Mouse (Mus musculus) yolk sac, embryonic 10.5 days (tissue): ENCODE measurements around the gene Col23a1.
"Not testable (repeated sequence)": the region's sequence is repeated elsewhere in the genome, so short reads cannot be mapped to it uniquely, and the experiment has no call there.

ENCODE experiments used
- DNase-seq: peaks from one replicate; pipeline ENCODE4 v3.0.0-alpha.2; 2017; ENCODE audit warnings: low spot score

Gene Col23a1

GRCm38 (mm10) chr11:51590002-51590401 is 300.3 kb downstream of the Col23a1 start:
- DNase-seq = no peak

- DNase-seq = no peak
These were observed 301.4 kb downstream of the Col23a1 start for GRCm38 (mm10) chr11:51591168-51591567.

DNA sequence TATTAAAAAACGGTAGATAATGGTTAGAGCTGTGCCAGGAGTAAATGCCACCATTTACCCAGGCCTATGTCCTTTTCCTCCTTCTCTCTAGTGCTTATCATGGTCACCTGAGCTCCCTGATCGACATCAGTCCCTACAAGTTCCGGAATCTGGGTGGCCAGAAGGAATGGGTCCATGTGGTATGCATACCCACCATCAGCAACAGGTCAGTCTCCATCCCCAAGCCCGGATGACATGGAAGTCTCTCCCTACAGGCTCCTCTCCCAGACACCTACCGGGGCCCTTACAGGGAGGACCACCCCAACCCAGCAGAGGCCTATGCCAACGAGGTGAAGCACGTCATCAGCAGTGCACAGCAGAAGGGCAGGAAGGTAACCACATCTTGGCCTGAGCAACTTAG is 302.2 kb downstream of the Col23a1 start:
- DNase-seq = no peak

DNA sequence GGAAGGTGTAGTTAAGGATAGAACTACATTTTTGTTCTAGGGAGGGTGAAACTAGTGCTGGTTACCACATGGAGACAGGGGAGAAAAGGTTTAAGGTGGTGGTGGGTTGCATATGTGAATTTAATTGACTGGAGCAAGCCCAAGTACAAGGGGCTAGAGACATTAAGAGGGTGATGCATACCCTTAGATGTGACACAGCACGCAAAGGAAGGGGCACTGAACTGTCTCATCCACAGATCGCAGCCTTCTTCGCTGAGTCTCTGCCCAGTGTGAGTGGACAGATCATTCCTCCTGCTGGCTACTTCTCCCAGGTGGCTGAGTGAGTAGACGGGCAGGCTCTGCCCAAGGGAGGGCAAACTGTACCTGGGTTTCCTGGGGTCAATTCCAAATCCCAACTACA is 303.6 kb downstream of the Col23a1 start:
- DNase-seq = no peak

- no peak for DNase-seq
These were observed 304.1 kb downstream of the Col23a1 start for GRCm38 (mm10) chr11:51593849-51594248.

GRCm38 (mm10) chr11:51594715-51595350 is 305.1 kb downstream of the Col23a1 start:
- DNase-seq = no peak

DNA sequence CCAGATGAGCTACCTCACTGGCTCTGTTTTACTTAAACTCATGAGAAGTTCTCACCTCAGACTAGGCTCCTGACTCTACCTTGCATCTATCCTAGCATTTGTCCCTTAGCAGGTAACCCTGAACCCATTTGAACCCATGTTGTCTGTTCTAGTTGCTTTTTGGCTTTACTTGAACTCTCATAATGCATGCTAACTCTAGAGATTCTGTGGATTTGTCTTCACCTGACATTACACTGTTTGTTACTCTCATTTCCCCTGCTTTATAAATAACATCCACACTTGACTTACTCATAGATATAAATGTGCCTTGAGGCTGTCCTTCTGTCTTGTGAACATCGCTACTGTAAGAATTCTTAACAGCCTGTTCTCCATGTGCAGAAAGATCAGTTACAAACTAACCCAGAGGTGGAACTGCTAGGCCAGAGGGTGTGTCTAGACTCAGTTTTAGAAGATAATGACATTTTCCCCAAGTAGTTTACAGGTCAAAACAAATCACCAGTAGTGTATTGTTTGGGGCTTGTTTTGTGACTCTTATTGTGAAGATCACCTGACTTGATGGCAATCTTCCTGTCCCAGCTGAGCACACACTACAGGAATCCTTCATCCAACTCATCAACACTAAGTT is 305.9 kb downstream of the Col23a1 start:
- no peak for DNase-seq

DNA sequence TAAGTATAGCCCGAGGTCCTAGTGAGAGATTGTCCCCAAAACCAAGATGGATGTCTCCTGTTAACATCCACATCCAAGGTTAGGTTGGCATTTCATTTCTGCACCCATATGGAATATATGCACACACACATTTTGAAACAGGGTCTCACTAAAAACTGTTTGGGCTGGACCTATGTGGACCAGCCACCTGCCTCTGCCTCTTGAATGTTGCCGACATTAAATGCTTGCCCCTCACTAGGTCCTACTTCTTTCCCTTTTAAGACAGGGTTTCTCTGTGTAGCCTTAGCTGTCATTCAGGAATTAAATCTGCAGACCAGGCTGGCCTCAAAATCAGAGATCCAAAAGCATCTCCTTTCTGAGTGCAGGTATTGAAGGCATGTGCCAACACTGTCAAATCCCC is 307.8 kb downstream of the Col23a1 start:
- no peak for DNase-seq

DNA sequence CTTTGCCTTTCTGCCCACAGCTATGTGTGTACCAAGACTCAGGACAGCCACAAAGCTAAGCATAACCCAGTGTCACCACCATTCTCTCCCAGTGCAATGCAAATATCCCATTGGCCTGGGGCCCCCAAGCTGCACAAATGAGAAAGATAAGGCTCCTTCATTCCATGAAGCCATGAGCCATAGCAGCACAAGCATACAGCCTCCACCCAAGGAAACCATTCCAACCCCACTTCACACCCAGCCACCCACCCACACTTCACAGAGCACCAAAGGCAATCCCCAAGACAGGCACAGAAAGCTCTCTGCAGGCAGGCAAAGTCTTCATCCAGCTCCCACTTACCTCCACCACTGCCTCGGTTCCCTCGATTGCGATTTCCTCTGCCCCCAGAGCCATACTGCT is 312.5 kb downstream of the Col23a1 start:
- no peak for DNase-seq

DNA sequence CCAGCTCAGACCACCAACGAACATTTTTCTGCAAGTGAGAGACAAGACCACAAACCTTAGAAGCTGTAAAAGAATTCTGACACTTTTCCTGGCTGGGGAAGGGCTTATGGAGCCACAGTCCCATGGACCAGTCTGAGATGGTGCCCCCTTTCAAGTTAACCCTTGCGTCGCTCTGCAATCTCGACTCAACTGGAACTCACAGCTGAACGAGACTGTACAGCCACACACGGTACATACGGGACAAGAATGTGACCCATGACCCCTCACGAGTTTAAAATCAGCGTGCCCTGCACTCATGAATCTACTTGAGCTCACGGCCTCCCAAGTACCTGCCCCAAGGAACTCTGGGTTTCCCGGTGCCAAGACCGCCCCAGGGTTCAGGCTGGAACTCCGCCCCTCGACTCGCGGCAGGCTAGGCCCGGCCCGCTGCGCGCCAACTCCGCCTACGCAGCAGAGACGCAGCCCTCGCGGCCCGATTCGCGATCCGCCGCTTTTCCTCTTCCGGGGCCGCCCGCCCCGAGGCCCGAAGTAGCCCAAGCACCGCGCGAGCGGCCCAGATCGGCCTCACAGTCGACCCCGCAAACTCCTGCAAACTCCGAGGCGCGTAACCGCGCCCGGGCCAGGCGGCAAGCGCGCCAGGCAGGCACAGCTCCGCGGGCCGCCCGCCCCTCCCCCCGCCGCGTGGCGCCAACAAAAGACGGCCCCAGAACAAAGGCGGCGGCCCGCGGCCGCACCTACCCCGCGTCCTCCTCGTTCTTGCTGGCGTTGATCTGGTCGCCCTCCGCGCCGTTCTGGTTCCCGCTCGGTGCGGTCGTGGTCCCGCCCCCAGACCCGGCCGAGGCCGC is 316.1 kb downstream of the Col23a1 start:
- peak; percentile 84 for DNase-seq

GRCm38 (mm10) chr11:51606447-51607095 is 316.9 kb downstream of the Col23a1 start, which contains the start of gene Hnrnpab:
Hnrnpab (minus strand) TSS chr11:51606847.
- DNase-seq = peak; percentile 97

GRCm38 (mm10) chr11:51607096-51607738 is 317.5 kb downstream of the Col23a1 start:
- DNase-seq = no peak

- no peak for DNase-seq
These were observed 319.7 kb downstream of the Col23a1 start for GRCm38 (mm10) chr11:51609266-51609909.

- DNase-seq = not testable (repeated sequence)
These were observed 320.2 kb downstream of the Col23a1 start for GRCm38 (mm10) chr11:51609940-51610339.

- no peak for DNase-seq
These were observed 324.5 kb downstream of the Col23a1 start for GRCm38 (mm10) chr11:51614256-51614655.

DNA sequence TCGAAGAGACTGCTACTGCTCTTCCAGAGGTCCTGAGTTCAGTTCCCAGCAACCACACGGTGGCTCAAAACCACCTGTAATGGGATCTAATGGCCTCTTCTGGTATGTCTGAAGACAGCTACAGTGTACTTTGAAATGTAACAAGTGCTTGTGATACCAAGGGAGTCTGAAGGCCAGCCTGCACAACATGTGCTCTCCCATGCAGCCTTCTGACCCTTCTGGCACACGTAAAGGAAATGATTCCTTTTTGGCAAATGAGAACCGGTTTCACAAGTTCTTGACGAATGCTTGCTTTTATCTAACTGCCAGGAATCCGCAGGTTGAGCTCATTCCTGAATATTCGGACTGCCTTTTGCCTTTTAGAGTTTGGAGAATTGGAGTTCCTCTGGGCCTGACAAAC is 325.4 kb downstream of the Col23a1 start:
- no peak for DNase-seq

GRCm38 (mm10) chr11:51615601-51616000 is 325.9 kb downstream of the Col23a1 start:
- DNase-seq = peak; percentile 88

DNA sequence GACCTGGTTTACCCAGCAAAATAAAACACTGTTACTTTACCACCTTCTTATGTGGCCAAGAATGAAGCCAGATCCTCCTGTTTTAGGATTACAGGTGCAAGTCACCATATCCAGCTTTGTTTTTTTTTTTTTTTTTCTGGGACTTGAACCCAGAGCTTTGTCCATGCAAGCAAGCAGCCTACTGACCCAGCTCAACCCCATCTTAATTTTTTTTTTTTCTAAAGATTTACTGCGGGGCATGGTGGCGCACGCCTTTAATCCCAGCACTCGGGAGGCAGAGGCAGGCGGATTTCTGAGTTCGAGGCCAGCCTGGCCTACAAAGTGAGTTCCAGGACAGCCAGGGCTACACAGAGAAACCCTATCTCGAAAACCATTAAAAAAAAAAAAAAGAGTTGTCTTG is 326.4 kb downstream of the Col23a1 start:
- not testable (repeated sequence) for DNase-seq

DNA sequence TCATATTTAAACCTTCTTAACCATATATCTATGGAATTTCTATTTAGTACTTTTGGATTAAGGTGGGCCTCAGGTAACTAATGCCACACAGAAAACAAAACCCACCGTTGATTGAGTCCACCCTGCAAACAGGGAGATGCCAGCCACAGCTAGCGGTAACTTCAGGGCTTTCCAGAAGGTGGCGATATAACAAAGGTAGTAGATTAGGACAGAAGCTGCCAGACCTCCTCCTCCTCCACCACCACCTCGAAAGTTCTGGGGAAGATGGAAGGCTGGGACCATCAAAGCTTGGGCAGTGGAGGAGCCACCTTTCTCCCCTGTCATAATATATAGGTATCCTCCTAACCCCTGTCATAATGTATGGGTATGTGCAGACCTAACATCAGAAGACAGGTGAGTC is 328.0 kb downstream of the Col23a1 start:
- DNase-seq = peak; percentile 68

- DNase-seq = no peak
These were observed 329.2 kb downstream of the Col23a1 start for GRCm38 (mm10) chr11:51618894-51619408.

DNA sequence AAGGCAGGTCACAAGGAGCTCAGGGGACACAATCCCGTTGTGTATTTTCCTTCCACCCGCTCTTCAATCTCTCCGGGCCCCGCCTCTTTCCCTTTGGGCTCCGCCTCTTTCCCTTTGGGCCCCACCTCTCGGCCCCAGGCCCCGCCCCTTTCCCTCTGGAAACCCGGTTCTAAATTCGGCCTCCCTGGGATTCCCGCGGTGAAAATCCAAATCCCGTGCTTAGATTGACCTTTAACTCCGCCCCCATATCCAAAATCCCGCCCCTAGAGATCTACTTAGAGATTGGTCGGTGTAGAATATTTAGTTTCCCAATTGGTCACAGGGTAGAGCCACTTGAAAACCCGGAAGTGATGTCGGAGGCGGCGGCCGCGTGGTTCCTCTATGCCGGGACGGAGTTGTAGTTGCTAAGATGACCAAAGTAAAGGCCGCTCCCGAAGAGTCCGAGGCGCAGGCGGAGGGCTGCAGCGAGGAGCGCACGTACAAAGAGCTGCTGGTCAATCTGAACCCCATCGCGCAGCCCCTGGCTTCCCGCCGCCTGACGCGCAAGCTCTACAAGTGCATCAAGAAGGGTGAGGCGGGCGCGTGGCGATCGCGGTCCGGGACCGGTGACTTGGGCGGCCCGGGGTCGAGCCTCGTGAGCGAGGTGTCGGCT is 329.8 kb downstream of the Col23a1 start, which contains the start of gene Nhp2:
Gene Nhp2, plus strand, starts transcription at position 327 of the 652 bp plus-strand sequence.
- peak; percentile 99 for DNase-seq
